In genomic region chr4:136089748-136090583, GRCm38 (mm10) we compare ENCODE assay signal across 10 mouse cellular contexts. TPM values are rescaled to one million over a fixed set of nuclear protein-coding genes. Genes with fewer than 3 reads are reported as not detected.
DNase-seq lines count a peak whose midpoint lies in the region; ATAC-seq and TF ChIP-seq lines count a peak whose summit lies in the region.
"Had no signal": no experiment of that assay in that cellular context is flagged by ENCODE, and none has a peak within 500 bp of the region (broad histone marks: within the 10 kb centered on the region; RNA-seq: fewer than 3 reads in every experiment).

No protein-coding gene starts in this region.

- WGBS in neural tube, embryonic 12.5 days: 66% methylated on average over 11 of the region's 11 CpGs
- WGBS in neural tube, embryonic 15.5 days: 66% methylated on average over 11 of the region's 11 CpGs

- H3K36me3 ChIP-seq in neural tube, embryonic 12.5 days: no peaks in the 10 kb centered on the region
- H3K36me3 ChIP-seq in neural tube, embryonic 15.5 days: no peaks in the 10 kb centered on the region

- DNase-seq in fat pad, adult 2 months (ENCODE audit: extremely low read depth, low read depth, low spot score): peak; percentile 28
- peak; percentile 42 to 66 for DNase-seq in kidney, postnatal 4 days
- peak; percentile 70 for DNase-seq in thymus, postnatal 25 days
- no peak for DNase-seq in c-Kit-positive CD71-positive TER-119-positive erythroid progenitor cells, embryonic 14.5 days (ENCODE audit: low spot score)
- DNase-seq in layer of hippocampus, adult 2 months (ENCODE audit: low spot score in 2 of 2): no peak
- no peak for DNase-seq in frontal cortex, adult 2 months (ENCODE audit: extremely low spot score in 1 of 2, low spot score in 1 of 2)

- peaks cover 8% of the 10 kb centered on the region for H3K4me1 ChIP-seq in neural tube, embryonic 12.5 days
- H3K4me1 ChIP-seq in neural tube, embryonic 15.5 days: no peaks in the 10 kb centered on the region

- no peaks in the 10 kb centered on the region for H3K27me3 ChIP-seq in neural tube, embryonic 12.5 days (replicated peaks)
- H3K27me3 ChIP-seq in neural tube, embryonic 15.5 days (replicated peaks): no peaks in the 10 kb centered on the region
- H3K27me3 ChIP-seq: Patski had no signal

- no peak overlapping the region for H3K4me2 ChIP-seq in neural tube, embryonic 12.5 days (replicated peaks)
- H3K4me2 ChIP-seq in neural tube, embryonic 15.5 days: no peak overlapping the region
- H3K4me2 ChIP-seq: liver, embryonic 11.5 days had no signal

- no peaks in the 10 kb centered on the region for H3K9me3 ChIP-seq in neural tube, embryonic 12.5 days
- no peaks in the 10 kb centered on the region for H3K9me3 ChIP-seq in neural tube, embryonic 15.5 days (replicated peaks)

- no peak overlapping the region for H3K4me3 ChIP-seq in neural tube, embryonic 12.5 days
- no peak overlapping the region for H3K4me3 ChIP-seq in neural tube, embryonic 15.5 days (replicated peaks)
- no peak overlapping the region for H3K4me3 ChIP-seq in layer of hippocampus, adult 2 months

- TF ChIP-seq CTCF in layer of hippocampus, adult 2 months (conservative IDR thresholded peaks at IDR 0.05): no peak

- no peak overlapping the region for H3K27ac ChIP-seq in neural tube, embryonic 12.5 days
- no peak overlapping the region for H3K27ac ChIP-seq in neural tube, embryonic 15.5 days (replicated peaks)
- no peak overlapping the region for H3K27ac ChIP-seq in layer of hippocampus, adult 2 months

- no peak for ATAC-seq in neural tube, embryonic 12.5 days (ENCODE audit: low FRiP score, low read depth)
- ATAC-seq in neural tube, embryonic 15.5 days (ENCODE audit: low FRiP score): no peak
- ATAC-seq: Patski had no signal

- H3K9ac ChIP-seq in neural tube, embryonic 12.5 days: peak overlapping the region; percentile 9; the same call in 1 of the 2 replicates
- no peak overlapping the region for H3K9ac ChIP-seq in neural tube, embryonic 15.5 days (replicated peaks)

RNA-seq across cellular contexts. Expression of gene Rpl11, which starts 36.7 kb away (rescaled TPM):
- polyA plus RNA-seq in neural tube, embryonic 12.5 days (2016; fragmentation: Nextera tagmentation; extraction: Ambion mirVana): 293 and 294 TPM in 2 replicates
- 281 and 320 TPM in 2 replicates for polyA plus RNA-seq in neural tube, embryonic 15.5 days (2015; fragmentation: Nextera tagmentation; extraction: Ambion mirVana)
- 100 to 1,000 TPM; 291 to 317 TPM for total RNA-seq in layer of hippocampus, adult 2 months (2021)
- polyA plus RNA-seq in frontal cortex, adult 2 months (2012; rRNA removed): 507 and 512 TPM in 2 replicates

RNA-seq across cellular contexts. Expression of gene Id3, which starts 53.3 kb away (rescaled TPM):
- polyA plus RNA-seq in neural tube, embryonic 12.5 days (2016; fragmentation: Nextera tagmentation; extraction: Ambion mirVana): 325 and 330 TPM in 2 replicates
- polyA plus RNA-seq in neural tube, embryonic 15.5 days (2015; fragmentation: Nextera tagmentation; extraction: Ambion mirVana): 227 TPM in 2 replicates
- 10 to 100 TPM; 45.1 to 47.4 TPM for total RNA-seq in layer of hippocampus, adult 2 months (2021)
- 90.0 and 90.1 TPM in 2 replicates for polyA plus RNA-seq in frontal cortex, adult 2 months (2012; rRNA removed)

Comparison
In these comparisons a context has a peak if more than half of its experiments do, and no peak if none do; other contexts are left out.
1. DNase-seq: peak in fat pad, adult 2 months (single experiment), kidney, postnatal 4 days (2 of 2) and thymus, postnatal 25 days (single experiment); none in c-Kit-positive CD71-positive TER-119-positive erythroid progenitor cells, embryonic 14.5 days (single experiment), layer of hippocampus, adult 2 months (0 of 2) and frontal cortex, adult 2 months (0 of 2).